Mouse (Mus musculus) liver, adult 2 months (tissue): Measurements from ENCODE around the gene Map1b.

Source experiments
- CTCF ChIP-seq: fragments of 200-500 bp; IDR thresholded peaks from 2 replicates; pipeline ENCODE4 v1.5.1; 2011; ENCODE audit warnings: low read depth, low read length, control low read depth
- POLR2A ChIP-seq: fragments of 200-500 bp; IDR thresholded peaks from 2 replicates; pipeline ENCODE4 v1.6.1; 2011; ENCODE audit warnings: low read length, control low read depth; ENCODE audit not compliant: insufficient read depth; ENCODE audit errors: extremely low read depth

GRCm38 (mm10) chr13:99458658-99459386 lies 57.5 kb downstream of the Map1b start:
- TF ChIP-seq POLR2A (no peak), CTCF (no peak)
